Mouse (Mus musculus) neural tube, embryonic 11.5 days (tissue): Measurements from ENCODE around the gene Cyp4x1. TPM values are rescaled to one million over a fixed set of nuclear protein-coding genes. Genes with fewer than 3 reads are reported as not detected.

Experiments
- ATAC-seq: fragments of 200-750 bp; cut with Nextera tagmentation; 2 replicates; pipeline ENCODE4 v1.8.0; 2017; ENCODE audit warnings: moderate number of reproducible peaks, mild to moderate bottlenecking, moderate TSS enrichment, moderate library complexity; ENCODE audit not compliant: insufficient read depth, low FRiP score, low TSS enrichment
- DNase-seq: peaks from one replicate; pipeline ENCODE4 v3.0.0-alpha.2; 2015; ENCODE audit warnings: low spot score
- H3K27ac ChIP-seq: fragments of 300-500 bp; sonication (generic); 2 replicates; pipeline ENCODE4 v1.5.1; 2014; ENCODE audit warnings: low read depth, mild to moderate bottlenecking, low read length
- H3K27me3 ChIP-seq: fragments of 300-500 bp; sonication (generic); 2 replicates; pipeline ENCODE4 v1.6.1; 2014; ENCODE audit warnings: mild to moderate bottlenecking, low read length, mixed read lengths; ENCODE audit not compliant: control insufficient read depth, insufficient read depth
- H3K36me3 ChIP-seq: fragments of 300-500 bp; sonication (generic); 2 replicates; pipeline ENCODE4 v1.6.1; 2014; ENCODE audit warnings: mild to moderate bottlenecking, low read length, moderate library complexity, mixed read lengths; ENCODE audit not compliant: control insufficient read depth, insufficient read depth
- H3K4me1 ChIP-seq: fragments of 300-500 bp; sonication (generic); 2 replicates; pipeline ENCODE4 v1.6.1; 2014; ENCODE audit warnings: low read length, mixed read lengths; ENCODE audit not compliant: control insufficient read depth, insufficient read depth
- H3K4me2 ChIP-seq: fragments of 300-500 bp; sonication (generic); 2 replicates; pipeline ENCODE4 v1.6.1; 2014; ENCODE audit warnings: low read depth, mild to moderate bottlenecking, moderate library complexity
- H3K4me3 ChIP-seq: fragments of 300-500 bp; sonication (generic); 2 replicates; pipeline ENCODE4 v1.5.1; 2014; ENCODE audit warnings: low read depth, low read length
- H3K9ac ChIP-seq: fragments of 300-500 bp; sonication (generic); 2 replicates; pipeline ENCODE4 v1.6.1; 2014; ENCODE audit warnings: mild to moderate bottlenecking, low read length
- H3K9me3 ChIP-seq: fragments of 300-500 bp; sonication (generic); 2 replicates; pipeline ENCODE4 v1.6.1; 2016; ENCODE audit warnings: low read length; ENCODE audit not compliant: control insufficient read depth
- WGBS: fragments of 180-500 bp; shearing (Covaris S2); extraction: QIAGEN DNeasy Blood & Tissue Kit; methylation state at CpG from one replicate; pipeline ENCODE4 v1.1.7; 2014; 5-methylcytosine and 5-hydroxymethylcytosine counted together
- polyA plus RNA-seq: library from polyadenylated mRNA; unstranded; fragments of >200 nt; fragmentation: Nextera tagmentation; extraction: Ambion mirVana; gene quantifications from 2 replicates; pipeline ENCODE4 v1.2.1, GENCODE M21; 2014

The Cyp4x1 gene
- polyA plus RNA-seq, 1 experiment from 2014 or later, result 2.3 TPM

DNA sequence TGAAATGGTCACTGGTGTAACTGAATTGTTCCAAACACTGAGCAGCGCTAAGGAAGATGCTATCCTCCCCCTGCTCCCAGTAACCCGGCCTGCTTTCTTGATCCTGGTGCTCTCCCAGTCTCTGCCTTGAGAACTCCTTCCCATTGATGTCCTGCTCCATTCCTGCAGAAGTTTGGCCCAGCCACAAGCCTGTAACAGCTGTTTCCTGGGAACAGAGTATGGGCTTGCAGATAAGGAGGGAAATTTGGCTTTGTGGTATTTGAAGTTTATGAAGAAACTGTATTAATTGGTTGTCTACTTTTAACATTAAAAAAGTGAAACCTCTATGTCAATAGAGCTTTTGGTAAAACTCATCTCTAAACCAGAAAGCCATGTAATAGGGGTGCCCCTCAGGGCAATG, 10.6 kb downstream of the Cyp4x1 start:
- H3K27me3 ChIP-seq, result no peaks in the 10 kb centered on the region
- no peaks in the 10 kb centered on the region for H3K9me3 ChIP-seq
- no peak overlapping the region for H3K4me2 ChIP-seq
- no peak overlapping the region for H3K27ac ChIP-seq
- WGBS, result 57% methylated on average over 2 of the region's 2 CpGs
- no peak for ATAC-seq
- no peaks in the 10 kb centered on the region for H3K4me1 ChIP-seq
- H3K36me3 ChIP-seq, result no peaks in the 10 kb centered on the region
- no peak overlapping the region for H3K4me3 ChIP-seq
- no peak overlapping the region for H3K9ac ChIP-seq
- no peak for DNase-seq

DNA sequence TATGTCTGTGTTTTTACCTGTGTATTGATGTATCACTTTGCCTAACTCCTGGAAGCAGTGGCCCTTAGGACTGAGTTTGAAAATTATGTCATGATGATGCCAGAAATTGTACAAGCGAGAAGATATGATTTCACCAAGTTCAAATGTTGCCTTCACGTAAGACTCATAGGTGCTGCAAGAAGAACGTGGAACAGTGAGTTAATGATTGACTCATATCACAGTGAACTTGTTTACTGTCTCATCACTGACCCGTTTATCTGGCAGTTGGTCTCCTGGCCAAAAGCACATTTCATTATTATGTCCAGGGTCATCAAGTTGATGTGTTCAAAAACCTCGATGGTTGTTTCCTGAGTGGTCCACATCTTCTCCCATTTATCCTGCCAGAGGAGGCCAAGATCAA, 12.5 kb downstream of the Cyp4x1 start:
- H3K4me2 ChIP-seq, result no peak overlapping the region
- H3K4me3 ChIP-seq, result no peak overlapping the region
- H3K36me3 ChIP-seq, result no peaks in the 10 kb centered on the region
- H3K4me1 ChIP-seq, result no peaks in the 10 kb centered on the region
- H3K9ac ChIP-seq, result no peak overlapping the region
- ATAC-seq, result no peak
- DNase-seq, result no peak
- H3K9me3 ChIP-seq, result no peaks in the 10 kb centered on the region
- WGBS, result 84% methylated on average over 5 of the region's 5 CpGs
- H3K27me3 ChIP-seq, result no peaks in the 10 kb centered on the region
- no peak overlapping the region for H3K27ac ChIP-seq

DNA sequence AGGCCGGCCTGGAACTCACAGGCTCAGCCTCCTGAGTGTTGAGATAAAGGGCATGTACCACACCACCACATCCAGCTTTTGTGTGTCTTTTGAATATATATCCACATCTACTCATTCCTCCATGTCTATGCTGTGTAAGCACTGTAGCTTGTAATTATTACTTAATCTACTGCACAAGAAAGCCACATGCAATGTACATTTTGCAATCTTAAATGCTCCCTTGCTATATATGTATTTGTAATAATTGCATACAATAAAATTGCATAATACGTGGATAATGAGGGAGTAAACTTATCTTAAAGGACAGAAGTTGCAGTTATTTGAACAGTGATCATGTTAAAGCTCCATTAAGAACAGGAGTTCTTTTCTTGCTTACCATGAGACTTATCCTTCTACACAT, 12.9 kb downstream of the Cyp4x1 start:
- no peaks in the 10 kb centered on the region for H3K4me1 ChIP-seq
- H3K4me2 ChIP-seq, result no peak overlapping the region
- DNase-seq, result no peak
- no peak overlapping the region for H3K4me3 ChIP-seq
- no peak overlapping the region for H3K9ac ChIP-seq
- H3K36me3 ChIP-seq, result no peaks in the 10 kb centered on the region
- H3K27me3 ChIP-seq, result no peaks in the 10 kb centered on the region
- no peak overlapping the region for H3K27ac ChIP-seq
- 88% methylated on average over 2 of the region's 2 CpGs for WGBS
- no peaks in the 10 kb centered on the region for H3K9me3 ChIP-seq
- no peak for ATAC-seq

- Histone ChIP-seq H3K4me1 (no peaks in the 10 kb centered on the region), H3K4me2 (no peak overlapping the region), H3K27me3 (no peaks in the 10 kb centered on the region), H3K4me3 (no peak overlapping the region), H3K9ac (no peak overlapping the region), H3K9me3 (no peaks in the 10 kb centered on the region), H3K36me3 (no peaks in the 10 kb centered on the region), H3K27ac (no peak overlapping the region)
- no peak for ATAC-seq
- WGBS, result 86% methylated on average over 3 of the region's 3 CpGs
- no peak for DNase-seq
Observed at GRCm38 (mm10) chr4:115119642-115120041, 14.4 kb downstream of the Cyp4x1 start.

- no peak overlapping the region for H3K4me2 ChIP-seq
- no peak overlapping the region for H3K4me3 ChIP-seq
- DNase-seq, result no peak
- ATAC-seq, result no peak
- no peak overlapping the region for H3K27ac ChIP-seq
- WGBS, result 25% methylated on average over 5 of the region's 5 CpGs
- no peaks in the 10 kb centered on the region for H3K9me3 ChIP-seq
- H3K27me3 ChIP-seq, result no peaks in the 10 kb centered on the region
- no peak overlapping the region for H3K9ac ChIP-seq
- H3K36me3 ChIP-seq, result no peaks in the 10 kb centered on the region
- no peaks in the 10 kb centered on the region for H3K4me1 ChIP-seq
Observed at GRCm38 (mm10) chr4:115113266-115113665, 20.8 kb downstream of the Cyp4x1 start.

DNA sequence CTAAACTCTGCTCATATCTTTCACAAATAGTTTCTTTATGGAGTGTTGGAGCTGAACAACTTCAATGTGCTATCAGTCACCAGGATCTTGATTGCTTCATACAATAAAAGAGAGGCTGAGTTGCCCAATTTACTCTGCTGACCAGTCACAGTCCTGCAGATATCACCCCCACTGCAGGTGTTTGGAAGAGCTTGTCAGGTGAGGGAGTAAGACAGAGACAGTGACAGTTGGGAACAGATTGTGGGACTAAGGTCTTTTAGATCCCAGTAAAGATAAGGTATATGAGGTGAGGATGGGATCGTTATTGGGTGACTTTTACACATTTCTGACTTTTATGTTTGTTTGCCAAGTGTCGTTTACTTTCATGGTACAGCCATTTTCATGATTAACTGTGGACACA, 22.9 kb downstream of the Cyp4x1 start:
- H3K27me3 ChIP-seq, result no peaks in the 10 kb centered on the region
- no peaks in the 10 kb centered on the region for H3K36me3 ChIP-seq
- no peak overlapping the region for H3K27ac ChIP-seq
- no peak overlapping the region for H3K9ac ChIP-seq
- H3K4me1 ChIP-seq, result no peaks in the 10 kb centered on the region
- no peak overlapping the region for H3K4me2 ChIP-seq
- no peak for ATAC-seq
- WGBS, result 79% methylated on average over 2 of the region's 2 CpGs
- H3K9me3 ChIP-seq, result no peaks in the 10 kb centered on the region
- no peak overlapping the region for H3K4me3 ChIP-seq
- no peak for DNase-seq

- Histone ChIP-seq H3K4me1 (no peaks in the 10 kb centered on the region), H3K9ac (no peak overlapping the region), H3K27me3 (0 out of 2 replicates have a peak, but pooled peaks cover under 1% of the 10 kb centered on the region), H3K4me2 (no peak overlapping the region), H3K4me3 (no peak overlapping the region), H3K27ac (no peak overlapping the region), H3K36me3 (no peaks in the 10 kb centered on the region), H3K9me3 (no peaks in the 10 kb centered on the region)
- WGBS, result 79% methylated on average over 4 of the region's 4 CpGs
- no peak for DNase-seq
- ATAC-seq, result no peak
Observed at GRCm38 (mm10) chr4:115103510-115103909, 30.6 kb downstream of the Cyp4x1 start.

DNA sequence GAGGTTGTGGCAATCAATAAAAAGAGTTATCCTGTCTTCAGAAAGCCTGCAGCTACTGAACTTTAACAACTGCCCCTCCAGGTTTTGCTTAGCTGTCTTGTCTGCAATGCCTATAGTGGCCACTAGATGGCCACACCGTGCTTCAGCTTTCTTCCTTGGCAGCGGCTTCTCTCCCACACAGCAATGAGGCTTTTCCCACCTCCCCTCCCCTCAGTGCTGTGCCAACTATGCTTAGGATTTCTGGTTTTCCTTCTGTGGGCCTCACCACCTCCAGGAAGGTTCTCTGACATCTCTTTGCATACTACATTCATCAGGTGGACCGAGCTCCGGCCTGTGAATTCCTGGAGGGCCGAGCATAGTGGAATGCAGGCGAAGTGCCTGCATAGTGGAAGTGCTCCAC, 32.4 kb downstream of the Cyp4x1 start:
- ATAC-seq, result no peak
- Histone ChIP-seq H3K9me3 (no peaks in the 10 kb centered on the region), H3K27me3 (peaks cover 6% of the 10 kb centered on the region), H3K9ac (no peak overlapping the region), H3K27ac (no peak overlapping the region), H3K4me3 (no peak overlapping the region), H3K4me1 (no peaks in the 10 kb centered on the region), H3K36me3 (no peaks in the 10 kb centered on the region), H3K4me2 (no peak overlapping the region)
- DNase-seq, result peak; percentile 75
- 47% methylated on average over 6 of the region's 6 CpGs for WGBS

DNA sequence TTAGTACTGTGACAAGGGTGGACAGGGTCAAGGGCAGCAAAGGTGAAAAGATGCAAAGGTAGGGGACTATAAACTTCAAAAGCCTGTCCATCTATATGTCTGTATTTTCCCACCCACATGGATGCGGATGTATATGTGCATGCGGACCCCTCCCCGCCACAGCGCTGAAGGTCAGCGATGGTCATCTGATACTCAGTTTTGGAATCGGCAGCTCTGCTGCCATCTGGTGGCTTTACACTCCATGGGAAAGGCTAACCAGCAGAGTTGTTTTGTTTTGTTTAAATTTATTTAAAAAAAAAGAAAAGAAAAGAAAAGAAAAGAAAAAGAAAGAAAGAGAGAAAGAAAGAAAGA, 37.0 kb downstream of the Cyp4x1 start:
- Histone ChIP-seq H3K36me3 (no peaks in the 10 kb centered on the region), H3K4me3 (no peak overlapping the region), H3K9ac (no peak overlapping the region), H3K27me3 (peaks cover 28% of the 10 kb centered on the region), H3K9me3 (no peaks in the 10 kb centered on the region), H3K4me1 (0 out of 2 replicates have a peak, but pooled peaks cover 3% of the 10 kb centered on the region), H3K27ac (no peak overlapping the region), H3K4me2 (peak overlapping the region; percentile 32)
- ATAC-seq, result peak; percentile 10; the same call in 1 of the 2 replicates
- DNase-seq, result peak; percentile 59
- 0% methylated on average over 6 of the region's 6 CpGs for WGBS
